Mouse (Mus musculus) neural tube, embryonic 11.5 days (tissue): Measurements from ENCODE around the gene Mettl1. TPM values are rescaled to one million over a fixed set of nuclear protein-coding genes. Genes with fewer than 3 reads are reported as not detected.
A peak's percentile ranks its signal among the peaks of the same experiment; 100 is the strongest.

Source experiments
- microRNA counts: library from miRNA; unstranded; fragments of <30 nt; microRNA quantifications from one replicate; lab custom pipeline; 2015
- microRNA-seq: library from miRNA; unstranded; fragments of <30 nt; microRNA quantifications from one replicate; pipeline ENCODE4, GENCODE M21; 2016
- polyA plus RNA-seq: library from polyadenylated mRNA; unstranded; fragments of >200 nt; fragmentation: Nextera tagmentation; extraction: Ambion mirVana; gene quantifications from 2 replicates; pipeline ENCODE4 v1.2.1, GENCODE M21; 2014

Mettl1 gene
- polyA plus RNA-seq, 1 experiment from 2014 or later: 42.0 TPM

MicroRNAs within 50 kb of the gene (microRNA counts, 519-probe panel; counts per million panel counts)
- microRNA mmu-miR-26a (lab: Ali Mortazavi, UCI): 3,943 counts per million, percentile 74 among the panel's probes with 10 or more counts
- microRNA mmu-miR-546 (lab: Ali Mortazavi, UCI): 171 counts per million, percentile 57 among the panel's probes with 10 or more counts

Small RNA genes lying within 50 kb of the gene (microRNA-seq; reads per million reads assigned to microRNA genes)
- gene Mir26a-2 (34.6 reads per million, percentile 35 among the genes with 10 or more reads in this experiment), gene Mir546 (not detected)

Other genes with a start within 250 kb of the Mettl1 start
- 14.6 and 15.2 TPM in 2 replicates for gene Atp23, start 140.1 kb upstream of the Mettl1 start, polyA plus RNA-seq
- 52.8 and 56.1 TPM in 2 replicates for gene Ctdsp2, start 62.7 kb upstream of the Mettl1 start, polyA plus RNA-seq
- 0.57 and 0.82 TPM in 2 replicates for gene Avil, start 40.7 kb upstream of the Mettl1 start, polyA plus RNA-seq
- 75.3 and 79.9 TPM in 2 replicates for gene Tsfm, start 10.6 kb upstream of the Mettl1 start, polyA plus RNA-seq
- gene Eef1akmt3, start 99 bp downstream of the Mettl1 start, polyA plus RNA-seq: 0.23 and 0.32 TPM in 2 replicates
- 0.09 and 0.14 TPM in 2 replicates for gene Cyp27b1, start 6.8 kb downstream of the Mettl1 start, polyA plus RNA-seq
- gene March9, start 18.8 kb downstream of the Mettl1 start, polyA plus RNA-seq: 4.3 and 4.7 TPM in 2 replicates
- 2,636 and 2,694 TPM in 2 replicates for gene Cdk4, start 22.1 kb downstream of the Mettl1 start, polyA plus RNA-seq
- 96.5 and 99.9 TPM in 2 replicates for gene Tspan31, start 28.9 kb downstream of the Mettl1 start, polyA plus RNA-seq
- 0.94 and 1.4 TPM in 2 replicates for gene Agap2, start 33.9 kb downstream of the Mettl1 start, polyA plus RNA-seq
- 56.2 and 68.9 TPM in 2 replicates for gene Os9, start 79.7 kb downstream of the Mettl1 start, polyA plus RNA-seq
- gene B4galnt1, start 123.8 kb downstream of the Mettl1 start, polyA plus RNA-seq: 17.3 and 19.9 TPM in 2 replicates
- gene Slc26a10, start 139.2 kb downstream of the Mettl1 start, polyA plus RNA-seq: 0.36 and 0.89 TPM in 2 replicates
- gene Arhgef25, start 148.7 kb downstream of the Mettl1 start, polyA plus RNA-seq: 31.7 and 31.8 TPM in 2 replicates
- gene Dtx3, start 154.3 kb downstream of the Mettl1 start, polyA plus RNA-seq: 138 and 148 TPM in 2 replicates
- gene Pip4k2c, start 170.2 kb downstream of the Mettl1 start, polyA plus RNA-seq: 15.4 and 16.4 TPM in 2 replicates
- 43.4 and 51.0 TPM in 2 replicates for gene Kif5a, start 221.9 kb downstream of the Mettl1 start, polyA plus RNA-seq
- 224 and 230 TPM in 2 replicates for gene Dctn2, start 225.0 kb downstream of the Mettl1 start, polyA plus RNA-seq
- gene Mbd6, start 247.6 kb downstream of the Mettl1 start, polyA plus RNA-seq: 17.0 and 17.6 TPM in 2 replicates